Mouse (Mus musculus) thymus, adult 2 months (tissue): ENCODE measurements around the gene Cox7a2.

Source experiments
- CTCF ChIP-seq: fragments of 200-500 bp; IDR thresholded peaks from 2 replicates; pipeline ENCODE4 v1.5.1; 2012; ENCODE audit warnings: mild to moderate bottlenecking, control low read depth, low read length, moderate library complexity, borderline replicate concordance; ENCODE audit not compliant: control insufficient read depth, poor library complexity, insufficient read depth; ENCODE audit errors: extremely low read depth
- POLR2A ChIP-seq: fragments of 200-500 bp; IDR thresholded peaks from 2 replicates; pipeline ENCODE4 v1.6.1; 2012; ENCODE audit warnings: mild to moderate bottlenecking, low read length, control low read depth, moderate library complexity; ENCODE audit not compliant: control insufficient read depth, poor library complexity, insufficient read depth; ENCODE audit errors: extremely low read depth

GRCm38 (mm10) chr9:79735608-79736007 is 24.1 kb downstream of the Cox7a2 start:
- no peak for TF ChIP-seq POLR2A
- no peak for TF ChIP-seq CTCF
